Mouse (Mus musculus) heart, adult 2 months (tissue): ENCODE results near the gene Ipmk. TPM values are rescaled to one million over a fixed set of nuclear protein-coding genes. Genes with fewer than 3 reads are reported as not detected.

Source experiments
- DNase-seq, 2 experiments: peaks; one replicate each; pipeline ENCODE4 v3.0.0; 2021
- H3K27ac ChIP-seq: fragments of 200-600 bp; 2 replicates; pipeline ENCODE4 v1.8.1; 2022
- H3K27me3 ChIP-seq: fragments of 200-500 bp; 2 replicates; pipeline ENCODE4 v1.6.1; 2012; ENCODE audit warnings: mild to moderate bottlenecking, low read length, inconsistent platforms, mixed read lengths; ENCODE audit not compliant: control insufficient read depth, insufficient read depth
- H3K36me3 ChIP-seq: fragments of 200-500 bp; 2 replicates; pipeline ENCODE4 v1.6.1; 2012; ENCODE audit warnings: low read length, inconsistent platforms; ENCODE audit not compliant: control insufficient read depth, insufficient read depth
- H3K4me1 ChIP-seq: fragments of 200-500 bp; 2 replicates; pipeline ENCODE4 v1.6.1; 2011; ENCODE audit warnings: low read length; ENCODE audit not compliant: control insufficient read depth, insufficient read depth
- H3K4me3 ChIP-seq: fragments of 200-600 bp; 2 replicates; pipeline ENCODE4 v1.8.1; 2022
- H3K79me2 ChIP-seq: fragments of 200-500 bp; replicated peaks from 2 replicates; pipeline ENCODE4 v1.6.1; 2012; ENCODE audit warnings: mild to moderate bottlenecking, inconsistent platforms, low read length, moderate library complexity, mixed read lengths; ENCODE audit not compliant: control insufficient read depth, insufficient read depth
- H3K9ac ChIP-seq: fragments of 200-500 bp; 2 replicates; pipeline ENCODE4 v1.6.1; 2012; ENCODE audit warnings: low read depth, mild to moderate bottlenecking, control low read depth, inconsistent platforms, low read length, mixed read lengths
- CTCF ChIP-seq: fragments of 200-600 bp; IDR thresholded peaks from 2 replicates; pipeline ENCODE4 v1.8.1; 2022; ENCODE audit warnings: antibody characterized with exemption, mild to moderate bottlenecking, moderate library complexity
- EP300 ChIP-seq: fragments of 200-500 bp; IDR thresholded peaks from 2 replicates; pipeline ENCODE4 v1.6.1; 2011; ENCODE audit warnings: low read depth, low read length, control low read depth; ENCODE audit not compliant: insufficient read depth
- POLR2A ChIP-seq: fragments of 200-500 bp; IDR thresholded peaks from 2 replicates; pipeline ENCODE4 v1.6.1; 2011; ENCODE audit warnings: mild to moderate bottlenecking, low read depth, low read length, control low read depth; ENCODE audit not compliant: insufficient read depth
- WGBS: fragments of 180-500 bp; shearing (Covaris S2); methylation state at CpG from one replicate; pipeline ENCODE4 v1.1.7; 2018; 5-methylcytosine and 5-hydroxymethylcytosine counted together
- intact Hi-C: fragments of 180-260 bp; cut with DNase I; formaldehyde crosslinking; loops from one replicate; pipeline ENCODE4 v1.15.1; 2025
- polyA plus RNA-seq: library from polyadenylated mRNA; depleted of rRNA; stranded (reverse); fragments of >200 nt; gene quantifications from 2 replicates; pipeline ENCODE4 v1.2.3, GENCODE M21; 2012
- total RNA-seq, 2 experiments: library from RNA; stranded (reverse); gene quantifications; 2 replicates each; pipeline ENCODE4 v1.2.3; 2021

The Ipmk gene
- total and polyA plus RNA-seq, 3 experiments, result 5.0 to 17.9 (median 12.6) TPM

GRCm38 (mm10) chr10:71351301-71351700, 3.7 kb downstream of the Ipmk start:
- intact Hi-C loops, result no loop called here
- DNase-seq, result no peak
- Histone ChIP-seq H3K4me1 (peaks cover 4% of the 10 kb centered on the region), H3K27ac (no peak overlapping the region), H3K4me3 (no peak overlapping the region), H3K27me3 (no peaks in the 10 kb centered on the region), H3K9ac (no peak overlapping the region), H3K36me3 (no peaks in the 10 kb centered on the region), H3K79me2 (peaks cover 7% of the 10 kb centered on the region)
- TF ChIP-seq POLR2A (no peak), EP300 (no peak), CTCF (no peak)
- 95% methylated on average over 7 of the region's 7 CpGs for WGBS

- WGBS, result 72% methylated on average over 9 of the region's 9 CpGs
- H3K27ac ChIP-seq, result no peak overlapping the region
Measured at GRCm38 (mm10) chr10:71353850-71354249, 6.3 kb downstream of the Ipmk start.

GRCm38 (mm10) chr10:71354947-71355346, 7.4 kb downstream of the Ipmk start:
- 94% methylated on average over 12 of the region's 12 CpGs for WGBS
- intact Hi-C loops, result no loop called here
- TF ChIP-seq CTCF (no peak), EP300 (no peak)
- H3K9ac ChIP-seq, result no peak overlapping the region
- no peak for DNase-seq
- H3K4me3 ChIP-seq, result no peak overlapping the region
- no peaks in the 10 kb centered on the region for H3K27me3 ChIP-seq
- H3K36me3 ChIP-seq, result peaks cover 3% of the 10 kb centered on the region; the same call in 1 of the 2 replicates
- peaks cover 14% of the 10 kb centered on the region for H3K79me2 ChIP-seq
- no peaks in the 10 kb centered on the region for H3K4me1 ChIP-seq
- no peak overlapping the region for H3K27ac ChIP-seq

More at GRCm38 (mm10) chr10:71353850-71354249, 6.3 kb downstream of the Ipmk start:
- Histone ChIP-seq H3K9ac (no peak overlapping the region), H3K4me1 (peaks cover 3% of the 10 kb centered on the region), H3K27me3 (no peaks in the 10 kb centered on the region), H3K79me2 (peaks cover 7% of the 10 kb centered on the region), H3K36me3 (peaks cover 3% of the 10 kb centered on the region; the same call in 1 of the 2 replicates), H3K4me3 (no peak overlapping the region)
- TF ChIP-seq POLR2A (no peak), CTCF (no peak), EP300 (no peak)
- intact Hi-C loops, result no loop called here
- no peak for DNase-seq

- peaks cover 3% of the 10 kb centered on the region; the same call in 1 of the 2 replicates for H3K36me3 ChIP-seq
- no peak for TF ChIP-seq POLR2A
- no peak for TF ChIP-seq EP300
- no peak for TF ChIP-seq CTCF
- H3K79me2 ChIP-seq, result peaks cover 9% of the 10 kb centered on the region
- no peak for DNase-seq
- H3K4me3 ChIP-seq, result no peak overlapping the region
- peak overlapping the region; percentile 69 for H3K27ac ChIP-seq
- WGBS, result 69% methylated on average over 7 of the region's 7 CpGs
- no peaks in the 10 kb centered on the region for H3K27me3 ChIP-seq
- peaks cover 8% of the 10 kb centered on the region for H3K4me1 ChIP-seq
- no peak overlapping the region for H3K9ac ChIP-seq
- intact Hi-C loops, result no loop called here
Measured at GRCm38 (mm10) chr10:71361044-71361443, 13.5 kb downstream of the Ipmk start.

- peak; percentile 46 to 54 for DNase-seq
- H3K9ac ChIP-seq, result peak overlapping the region; percentile 1; the same call in 1 of the 2 replicates
- peaks cover 8% of the 10 kb centered on the region for H3K4me1 ChIP-seq
- H3K4me3 ChIP-seq, result peak overlapping the region; percentile 29; the same call in 1 of the 2 replicates
- 0 out of 2 replicates have a peak, but pooled peaks have one; percentile 53 for TF ChIP-seq EP300
- TF ChIP-seq POLR2A, result no peak
- TF ChIP-seq CTCF, result no peak
- peaks cover 9% of the 10 kb centered on the region for H3K79me2 ChIP-seq
- H3K27ac ChIP-seq, result peak overlapping the region; percentile 69
- H3K36me3 ChIP-seq, result peaks cover 3% of the 10 kb centered on the region; the same call in 1 of the 2 replicates
- WGBS, result 15% methylated on average over 18 of the region's 18 CpGs
- intact Hi-C loops, result loop anchor here (2.0 kb wide), 1 partner anchor 17 kb away; the partner anchor contains the start of gene Cisd1
- H3K27me3 ChIP-seq, result no peaks in the 10 kb centered on the region
Measured at GRCm38 (mm10) chr10:71361836-71362562, 14.4 kb downstream of the Ipmk start.

GRCm38 (mm10) chr10:71363440-71363839, 15.9 kb downstream of the Ipmk start:
- 93% methylated on average over 8 of the region's 8 CpGs for WGBS
- Histone ChIP-seq H3K4me1 (peaks cover 8% of the 10 kb centered on the region), H3K27ac (no peak overlapping the region), H3K27me3 (no peaks in the 10 kb centered on the region), H3K36me3 (no peaks in the 10 kb centered on the region), H3K9ac (no peak overlapping the region), H3K79me2 (peaks cover 9% of the 10 kb centered on the region), H3K4me3 (no peak overlapping the region)
- no peak for DNase-seq
- TF ChIP-seq CTCF, result no peak
- TF ChIP-seq POLR2A, result no peak
- no peak for TF ChIP-seq EP300
- intact Hi-C loops, result loop anchor here (2.0 kb wide), 1 partner anchor 19 kb away; the partner anchor contains the start of gene Cisd1
